Mouse (Mus musculus) megakaryocyte-erythroid progenitor cell, adult 5-6 weeks (primary cell): ENCODE measurements around the gene Naa35. TPM values are rescaled to one million over a fixed set of nuclear protein-coding genes. Genes with fewer than 3 reads are reported as not detected.

Experiments
- total RNA-seq, 2 experiments: library from RNA; stranded (forward) in 1 of 2; stranded (reverse) in 1 of 2; fragments of 200-1000, 215-1000 nt in 1 of 2; fragments of >200 nt in 1 of 2; fragmentation: Nextera tagmentation in 1 of 2; gene quantifications; 2 replicates each; pipeline ENCODE4 v1.2.3; 2014 to 2017

Gene Naa35
- total RNA-seq, 2 experiments from 2014 or later = 38.5 to 76.9 TPM

Other genes starting within 250 kb of the Naa35 start
- gene Agtpbp1, start within 50 bp of the Naa35 start, total RNA-seq (2014; fragmentation: Nextera tagmentation) = 49.2 and 59.4 TPM in 2 replicates
- gene Agtpbp1, start within 50 bp of the Naa35 start, total RNA-seq (2017) = 67.9 and 69.6 TPM in 2 replicates
- 69.6 and 76.7 TPM in 2 replicates for gene Golm1, start 90.6 kb downstream of the Naa35 start, total RNA-seq (2014; fragmentation: Nextera tagmentation)
- gene Golm1, start 90.6 kb downstream of the Naa35 start, total RNA-seq (2017) = 101 and 137 TPM in 2 replicates
- gene 4921517D22Rik, start 108.8 kb downstream of the Naa35 start, total RNA-seq (2014; fragmentation: Nextera tagmentation) = not detected in 2 replicates
- not detected in 2 replicates for gene 4921517D22Rik, start 108.8 kb downstream of the Naa35 start, total RNA-seq (2017)
- 0.28 TPM in 1 of 2 replicates, not detected in the other for gene Spata31d1a, start 125.1 kb downstream of the Naa35 start, total RNA-seq (2014; fragmentation: Nextera tagmentation)
- gene Spata31d1a, start 125.1 kb downstream of the Naa35 start, total RNA-seq (2017) = not detected in 2 replicates
- gene Spata31d1b, start 127.0 kb downstream of the Naa35 start, total RNA-seq (2014; fragmentation: Nextera tagmentation) = not detected in 2 replicates
- not detected in 2 replicates for gene Spata31d1b, start 127.0 kb downstream of the Naa35 start, total RNA-seq (2017)
- not detected in 2 replicates for gene Spata31d1d, start 146.5 kb downstream of the Naa35 start, total RNA-seq (2014; fragmentation: Nextera tagmentation)
- 0.42 TPM in 1 of 2 replicates, not detected in the other for gene Spata31d1d, start 146.5 kb downstream of the Naa35 start, total RNA-seq (2017)
- gene 1700014D04Rik, start 161.5 kb downstream of the Naa35 start, total RNA-seq (2014; fragmentation: Nextera tagmentation) = not detected in 2 replicates
- gene 1700014D04Rik, start 161.5 kb downstream of the Naa35 start, total RNA-seq (2017) = 0.19 and 0.38 TPM in 2 replicates
- gene Isca1, start 184.6 kb downstream of the Naa35 start, total RNA-seq (2014; fragmentation: Nextera tagmentation) = 160 and 164 TPM in 2 replicates
- 73.3 and 92.6 TPM in 2 replicates for gene Isca1, start 184.6 kb downstream of the Naa35 start, total RNA-seq (2017)
- not detected in 2 replicates for gene Gm49354, start 197.0 kb downstream of the Naa35 start, total RNA-seq (2014; fragmentation: Nextera tagmentation)
- gene Gm49354, start 197.0 kb downstream of the Naa35 start, total RNA-seq (2017) = not detected in 2 replicates
- 169 and 191 TPM in 2 replicates for gene Tut7, start 237.9 kb downstream of the Naa35 start, total RNA-seq (2014; fragmentation: Nextera tagmentation)
- 249 and 329 TPM in 2 replicates for gene Tut7, start 237.9 kb downstream of the Naa35 start, total RNA-seq (2017)